Mouse (Mus musculus) midbrain, embryonic 11.5 days (tissue): ENCODE measurements around the gene Csmd2. TPM values are rescaled to one million over a fixed set of nuclear protein-coding genes. Genes with fewer than 3 reads are reported as not detected.

ENCODE experiments used
- ATAC-seq: fragments of 200-750 bp; cut with Nextera tagmentation; 2 replicates; pipeline ENCODE4 v1.8.0; 2017; ENCODE audit warnings: moderate TSS enrichment, moderate library complexity; ENCODE audit not compliant: low FRiP score
- DNase-seq: peaks from one replicate; pipeline ENCODE4 v3.0.0; 2015; ENCODE audit warnings: low spot score; ENCODE audit errors: missing footprints
- H3K27ac ChIP-seq: fragments of 300-500 bp; sonication (generic); 2 replicates; pipeline ENCODE4 v1.5.1; 2014; ENCODE audit warnings: low read depth, low read length
- H3K27me3 ChIP-seq: fragments of 300-500 bp; sonication (generic); 2 replicates; pipeline ENCODE4 v1.6.1; 2014; ENCODE audit warnings: mild to moderate bottlenecking, low read length, moderate library complexity, mixed read lengths; ENCODE audit not compliant: control insufficient read depth, insufficient read depth
- H3K36me3 ChIP-seq: fragments of 300-500 bp; sonication (generic); 2 replicates; pipeline ENCODE4 v1.6.1; 2014; ENCODE audit warnings: mild to moderate bottlenecking, low read length, moderate library complexity, mixed read lengths; ENCODE audit not compliant: control insufficient read depth, insufficient read depth
- H3K4me1 ChIP-seq: fragments of 300-500 bp; sonication (generic); 2 replicates; pipeline ENCODE4 v1.6.1; 2014; ENCODE audit warnings: low read length; ENCODE audit not compliant: control insufficient read depth, insufficient read depth
- H3K4me2 ChIP-seq: fragments of 300-500 bp; sonication (generic); 2 replicates; pipeline ENCODE4 v1.6.1; 2014; ENCODE audit warnings: mild to moderate bottlenecking, moderate library complexity
- H3K4me3 ChIP-seq: fragments of 300-500 bp; sonication (generic); 2 replicates; pipeline ENCODE4 v1.5.1; 2014; ENCODE audit warnings: low read depth, low read length
- H3K9ac ChIP-seq: fragments of 300-500 bp; sonication (generic); 2 replicates; pipeline ENCODE4 v1.6.1; 2014; ENCODE audit warnings: low read length
- H3K9me3 ChIP-seq: fragments of 300-500 bp; sonication (generic); 2 replicates; pipeline ENCODE4 v1.6.1; 2016; ENCODE audit warnings: low read length; ENCODE audit not compliant: control insufficient read depth
- WGBS: fragments of 180-500 bp; shearing (Covaris S2); extraction: QIAGEN DNeasy Blood & Tissue Kit; methylation state at CpG from one replicate; pipeline ENCODE4 v1.1.7; 2014; 5-methylcytosine and 5-hydroxymethylcytosine counted together
- polyA plus RNA-seq: library from polyadenylated mRNA; unstranded; fragments of >200 nt; fragmentation: Nextera tagmentation; extraction: Ambion mirVana; gene quantifications from 2 replicates; pipeline ENCODE4 v1.2.1, GENCODE M21; 2014

Gene Csmd2
- polyA plus RNA-seq, 1 experiment from 2014 or later = 1.6 TPM

GRCm38 (mm10) chr4:128391484-128391883 lies 403.8 kb downstream of the Csmd2 start:
- Histone ChIP-seq H3K4me1 (peaks cover 11% of the 10 kb centered on the region), H3K4me2 (no peak overlapping the region), H3K27me3 (no peaks in the 10 kb centered on the region), H3K4me3 (no peak overlapping the region), H3K36me3 (no peaks in the 10 kb centered on the region; the same call in 1 of the 2 replicates), H3K27ac (no peak overlapping the region), H3K9ac (no peak overlapping the region), H3K9me3 (no peaks in the 10 kb centered on the region)
- WGBS = 89% methylated on average over 5 of the region's 5 CpGs
- peak; percentile 81 for DNase-seq
- no peak for ATAC-seq

DNA sequence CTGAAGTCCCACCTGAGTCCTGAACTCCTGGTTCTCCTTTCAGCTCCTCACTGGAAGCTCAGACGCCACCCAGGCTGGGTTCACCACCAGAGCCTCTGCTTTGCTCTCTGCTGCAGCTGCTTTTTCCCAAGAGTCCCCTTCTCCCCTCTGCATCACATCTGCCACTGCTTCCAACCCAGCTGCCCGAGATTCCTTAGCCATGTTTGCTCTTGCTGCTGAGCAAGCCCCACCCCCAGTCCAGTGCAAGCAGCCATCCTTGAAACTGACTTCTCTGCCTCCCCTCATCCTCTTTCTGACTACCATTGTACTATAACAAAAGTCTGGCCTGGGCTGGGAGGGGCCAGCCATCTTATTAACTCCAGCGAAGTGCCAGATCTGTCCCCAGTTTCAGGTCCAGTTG lies 404.6 kb downstream of the Csmd2 start:
- no peak overlapping the region for H3K4me2 ChIP-seq
- WGBS = 15% methylated on average over 3 of the region's 3 CpGs
- no peaks in the 10 kb centered on the region for H3K27me3 ChIP-seq
- H3K9ac ChIP-seq = no peak overlapping the region
- DNase-seq (peak; percentile 86), ATAC-seq (peak; percentile 70)
- peaks cover 11% of the 10 kb centered on the region for H3K4me1 ChIP-seq
- no peak overlapping the region for H3K4me3 ChIP-seq
- H3K9me3 ChIP-seq = no peaks in the 10 kb centered on the region
- H3K36me3 ChIP-seq = no peaks in the 10 kb centered on the region; the same call in 1 of the 2 replicates
- H3K27ac ChIP-seq = no peak overlapping the region

DNA sequence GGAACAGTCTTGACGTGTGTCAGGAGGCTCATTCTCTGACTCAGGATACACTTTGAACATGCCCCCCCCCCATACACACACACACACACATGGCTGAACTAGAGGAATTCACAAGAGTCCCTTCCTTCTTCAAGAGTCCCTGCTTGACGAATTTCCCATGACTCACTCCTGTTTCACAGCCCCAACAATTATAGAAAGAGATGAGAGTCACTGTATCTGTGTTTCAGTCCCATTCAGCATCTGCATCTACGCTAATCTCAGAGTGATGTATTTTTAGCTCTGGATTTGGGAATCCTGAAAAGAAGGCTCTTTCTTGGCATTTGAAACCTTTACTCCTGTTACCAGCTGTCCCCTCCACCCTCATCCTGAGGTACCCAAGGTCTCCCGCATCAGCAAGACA lies 406.2 kb downstream of the Csmd2 start:
- H3K27me3 ChIP-seq = no peaks in the 10 kb centered on the region
- peaks cover 11% of the 10 kb centered on the region for H3K4me1 ChIP-seq
- WGBS = 86% methylated on average over 4 of the region's 4 CpGs
- H3K36me3 ChIP-seq = no peaks in the 10 kb centered on the region; the same call in 1 of the 2 replicates
- no peak overlapping the region for H3K4me3 ChIP-seq
- H3K9ac ChIP-seq = no peak overlapping the region
- ATAC-seq = no peak
- no peak for DNase-seq
- no peak overlapping the region for H3K4me2 ChIP-seq
- no peak overlapping the region for H3K27ac ChIP-seq
- H3K9me3 ChIP-seq = no peaks in the 10 kb centered on the region

DNA sequence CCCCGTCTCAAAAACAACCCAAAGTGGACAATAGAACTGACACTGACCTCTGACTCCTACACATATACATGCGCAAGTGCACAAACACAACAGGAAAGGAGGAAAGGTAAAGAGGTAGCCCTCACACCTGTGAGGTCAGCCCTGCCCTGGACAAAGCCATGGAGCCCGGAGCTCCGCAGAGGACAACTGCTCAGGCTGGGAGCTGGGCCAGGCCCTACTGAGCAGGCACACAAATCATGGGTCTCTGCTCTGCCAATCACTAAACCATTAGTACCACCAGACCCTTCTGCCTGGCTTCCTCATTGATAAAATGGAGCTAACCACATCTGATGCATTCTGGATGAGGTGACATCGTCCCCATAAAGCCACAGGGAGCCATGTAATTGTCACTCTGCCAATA lies 409.0 kb downstream of the Csmd2 start:
- no peak overlapping the region for H3K4me2 ChIP-seq
- H3K4me3 ChIP-seq = no peak overlapping the region
- DNase-seq (no peak), ATAC-seq (no peak)
- no peak overlapping the region for H3K27ac ChIP-seq
- no peaks in the 10 kb centered on the region for H3K27me3 ChIP-seq
- H3K9me3 ChIP-seq = no peaks in the 10 kb centered on the region
- 88% methylated on average over 5 of the region's 5 CpGs for WGBS
- no peaks in the 10 kb centered on the region; the same call in 1 of the 2 replicates for H3K36me3 ChIP-seq
- no peak overlapping the region for H3K9ac ChIP-seq
- peaks cover 11% of the 10 kb centered on the region for H3K4me1 ChIP-seq

DNA sequence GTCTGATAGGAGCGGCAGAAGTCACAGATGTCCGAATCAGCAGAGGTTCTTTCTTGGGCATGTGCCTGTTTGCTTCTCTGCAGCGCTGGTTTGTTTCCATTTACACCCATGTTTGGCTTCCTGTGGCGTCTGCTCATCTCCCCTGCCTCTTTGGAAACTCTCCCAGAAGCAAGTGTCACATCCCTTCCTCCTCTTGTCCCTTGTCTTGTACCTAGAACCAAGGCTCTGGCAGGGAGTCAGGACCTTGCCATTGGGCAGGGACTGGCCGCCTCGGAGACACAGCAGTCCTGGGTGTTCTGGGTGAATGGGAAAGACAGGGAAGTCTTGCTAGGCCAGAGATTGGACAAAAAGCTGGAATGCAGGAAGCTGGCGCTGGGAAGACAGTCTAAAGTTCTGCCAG lies 410.1 kb downstream of the Csmd2 start:
- H3K27ac ChIP-seq = no peak overlapping the region
- no peak for ATAC-seq
- no peak overlapping the region for H3K4me3 ChIP-seq
- no peaks in the 10 kb centered on the region for H3K9me3 ChIP-seq
- no peak overlapping the region for H3K9ac ChIP-seq
- no peak for DNase-seq
- no peaks in the 10 kb centered on the region for H3K27me3 ChIP-seq
- 82% methylated on average over 7 of the region's 7 CpGs for WGBS
- peaks cover 2% of the 10 kb centered on the region for H3K4me1 ChIP-seq
- no peak overlapping the region for H3K4me2 ChIP-seq
- H3K36me3 ChIP-seq = no peaks in the 10 kb centered on the region; the same call in 1 of the 2 replicates

GRCm38 (mm10) chr4:128398948-128399347 lies 411.3 kb downstream of the Csmd2 start:
- H3K4me2 ChIP-seq = no peak overlapping the region
- no peak overlapping the region for H3K9ac ChIP-seq
- H3K36me3 ChIP-seq = no peaks in the 10 kb centered on the region; the same call in 1 of the 2 replicates
- H3K4me1 ChIP-seq = no peaks in the 10 kb centered on the region
- 72% methylated on average over 7 of the region's 7 CpGs for WGBS
- H3K27me3 ChIP-seq = no peaks in the 10 kb centered on the region
- DNase-seq (no peak), ATAC-seq (no peak)
- H3K27ac ChIP-seq = no peak overlapping the region
- H3K4me3 ChIP-seq = no peak overlapping the region
- H3K9me3 ChIP-seq = no peaks in the 10 kb centered on the region

GRCm38 (mm10) chr4:128400016-128400415 lies 412.4 kb downstream of the Csmd2 start:
- DNase-seq (no peak), ATAC-seq (no peak)
- Histone ChIP-seq H3K4me3 (no peak overlapping the region), H3K36me3 (no peaks in the 10 kb centered on the region), H3K9me3 (no peaks in the 10 kb centered on the region), H3K4me2 (no peak overlapping the region), H3K27ac (no peak overlapping the region), H3K27me3 (no peaks in the 10 kb centered on the region), H3K9ac (no peak overlapping the region), H3K4me1 (no peaks in the 10 kb centered on the region)
- 80% methylated on average over 6 of the region's 6 CpGs for WGBS

GRCm38 (mm10) chr4:128401591-128401990 lies 413.9 kb downstream of the Csmd2 start:
- H3K9ac ChIP-seq = no peak overlapping the region
- H3K4me2 ChIP-seq = no peak overlapping the region
- H3K27me3 ChIP-seq = no peaks in the 10 kb centered on the region
- DNase-seq = no peak
- no peak overlapping the region for H3K4me3 ChIP-seq
- WGBS = 83% methylated on average over 3 of the region's 3 CpGs
- no peaks in the 10 kb centered on the region for H3K4me1 ChIP-seq
- H3K36me3 ChIP-seq = no peaks in the 10 kb centered on the region
- no peak overlapping the region for H3K27ac ChIP-seq
- ATAC-seq = no peak
- no peaks in the 10 kb centered on the region for H3K9me3 ChIP-seq

GRCm38 (mm10) chr4:128402706-128403105 lies 415.0 kb downstream of the Csmd2 start:
- Histone ChIP-seq H3K27me3 (no peaks in the 10 kb centered on the region), H3K4me3 (no peak overlapping the region), H3K9ac (no peak overlapping the region), H3K9me3 (no peaks in the 10 kb centered on the region), H3K36me3 (no peaks in the 10 kb centered on the region), H3K27ac (no peak overlapping the region), H3K4me2 (no peak overlapping the region), H3K4me1 (no peaks in the 10 kb centered on the region)
- no peak for DNase-seq
- no peak for ATAC-seq
- 82% methylated on average over 1 of the region's 1 CpGs for WGBS

- DNase-seq (no peak), ATAC-seq (no peak)
- WGBS = 90% methylated on average over 3 of the region's 3 CpGs
- Histone ChIP-seq H3K9me3 (no peaks in the 10 kb centered on the region), H3K4me1 (no peaks in the 10 kb centered on the region), H3K36me3 (no peaks in the 10 kb centered on the region), H3K4me2 (no peak overlapping the region), H3K9ac (no peak overlapping the region), H3K27ac (no peak overlapping the region), H3K27me3 (no peaks in the 10 kb centered on the region), H3K4me3 (no peak overlapping the region)
Observed at GRCm38 (mm10) chr4:128405576-128405975, 417.9 kb downstream of the Csmd2 start.
